Mouse (Mus musculus) layer of hippocampus, adult 18-20 months (tissue): ENCODE results near the gene Tbc1d7. TPM values are rescaled to one million over a fixed set of nuclear protein-coding genes. Genes with fewer than 3 reads are reported as not detected.

ENCODE experiments used
- DNase-seq, 2 experiments: peaks; one replicate each; pipeline ENCODE4 v3.0.0; 2022; ENCODE audit warnings: low spot score in 2 of 2
- long read RNA-seq: library from polyadenylated mRNA; stranded (forward); transcript quantifications from one replicate; pipeline ENCODE4 v2.0.0, GENCODE M21; 2021
- total RNA-seq, 2 experiments: library from RNA; stranded (reverse); gene quantifications; 2 replicates each; pipeline ENCODE4 v1.2.3; 2021

Gene Tbc1d7
- 10 to 100 TPM; 24.4 to 29.3 TPM for total RNA-seq
- long read RNA-seq, transcript Tbc1d7-202 (8 exons, 1,246 nt): major isoform, 12 of 49 reads
- long read RNA-seq, partial matches to known transcripts: 2 of 49 reads
- long read RNA-seq, other reads (novel, unspliced or antisense): 34 of 49 reads

- peak; percentile 96 to 98 for DNase-seq
Observed at GRCm38 (mm10) chr13:43171020-43171710, at the start of gene Tbc1d7. Gene Tbc1d7 (minus strand): TSS chr13:43171501.

GRCm38 (mm10) chr13:43220635-43221034, 49.3 kb upstream of the Tbc1d7 start:
- no peak for DNase-seq

DNA sequence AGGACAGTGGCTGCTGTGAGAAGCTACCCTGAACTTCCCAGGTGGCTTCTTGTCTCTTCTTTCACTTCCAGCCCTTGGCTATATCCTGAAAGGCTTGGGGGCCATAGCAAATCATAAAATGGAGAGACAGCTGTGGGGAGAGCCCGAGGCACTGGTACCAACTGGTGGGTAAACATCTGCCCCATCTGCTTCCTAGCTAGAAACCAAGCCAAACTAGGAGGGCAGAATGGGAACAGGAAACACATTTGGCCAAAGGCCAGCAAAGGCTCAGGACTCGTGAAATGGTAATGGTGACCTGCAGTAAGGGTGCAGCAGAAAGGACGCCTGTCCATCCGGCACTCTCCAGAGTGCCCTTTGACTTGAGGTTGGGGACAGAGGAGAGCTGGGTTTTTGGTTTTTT, 47.5 kb upstream of the Tbc1d7 start:
- no peak for DNase-seq

- no peak for DNase-seq
Observed at GRCm38 (mm10) chr13:43218284-43218683, 47.0 kb upstream of the Tbc1d7 start.

GRCm38 (mm10) chr13:43217686-43218085, 46.4 kb upstream of the Tbc1d7 start:
- DNase-seq: no peak

DNA sequence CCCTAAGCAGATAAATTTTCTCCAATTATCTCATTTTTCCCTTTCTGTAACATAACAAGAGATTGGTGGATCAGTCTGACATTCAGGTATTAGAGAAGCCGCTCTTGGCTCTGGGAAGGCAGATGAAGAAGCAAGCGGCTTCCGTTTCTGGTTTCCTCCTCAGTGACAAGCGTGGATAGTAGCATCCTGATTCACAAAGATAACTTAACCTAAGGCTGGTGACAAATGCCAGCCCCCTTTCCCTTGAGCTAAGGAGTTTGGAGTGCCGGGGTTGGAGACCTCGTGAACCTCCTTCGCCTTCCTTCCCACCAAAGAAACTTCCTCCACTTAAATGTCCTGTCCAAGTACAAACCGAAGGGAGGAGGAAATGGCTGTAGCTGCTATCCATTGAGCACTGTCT, 45.8 kb upstream of the Tbc1d7 start:
- DNase-seq: no peak

GRCm38 (mm10) chr13:43215994-43216706, 44.8 kb upstream of the Tbc1d7 start:
- DNase-seq: no peak

DNA sequence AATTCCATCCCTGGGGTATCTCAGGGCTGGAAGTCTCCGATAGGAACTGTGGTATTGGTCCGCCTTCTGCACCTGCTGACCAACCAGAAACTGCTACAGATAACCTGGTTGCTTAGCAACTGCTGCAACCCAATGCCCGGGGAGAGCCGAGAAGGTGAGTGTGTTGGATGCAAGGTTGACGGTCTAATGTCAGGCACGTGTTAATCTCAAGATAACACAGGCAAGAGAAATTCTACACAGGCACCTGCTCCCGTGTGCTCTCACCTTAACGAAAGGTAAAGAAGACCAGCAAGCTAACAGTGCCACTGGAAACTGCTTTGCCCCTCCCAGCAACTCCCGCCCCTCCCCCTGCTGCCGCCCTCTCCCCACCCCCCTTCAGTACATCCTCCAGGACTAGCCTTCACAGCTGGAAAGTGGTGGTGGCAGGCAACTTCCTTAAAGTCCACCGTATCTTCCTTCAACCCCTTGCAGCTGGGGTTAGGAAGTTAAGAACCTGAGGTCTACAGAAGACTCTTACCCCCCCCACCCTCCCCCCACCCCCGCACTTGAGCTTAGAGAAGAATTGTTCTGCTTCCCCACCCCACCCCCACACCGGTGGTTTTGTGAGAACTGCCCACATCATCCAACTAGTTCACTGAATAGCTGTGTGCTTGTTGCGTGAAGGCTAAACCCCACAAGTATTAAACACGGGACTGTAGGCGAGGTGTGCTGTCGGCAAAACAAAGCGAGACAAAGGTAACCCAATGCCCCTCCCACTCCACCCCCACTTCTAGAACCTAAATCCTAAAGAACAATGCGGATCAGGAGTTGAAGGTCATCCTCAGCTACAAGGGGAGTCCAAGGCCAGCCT, 44.1 kb upstream of the Tbc1d7 start:
- no peak for DNase-seq

DNA sequence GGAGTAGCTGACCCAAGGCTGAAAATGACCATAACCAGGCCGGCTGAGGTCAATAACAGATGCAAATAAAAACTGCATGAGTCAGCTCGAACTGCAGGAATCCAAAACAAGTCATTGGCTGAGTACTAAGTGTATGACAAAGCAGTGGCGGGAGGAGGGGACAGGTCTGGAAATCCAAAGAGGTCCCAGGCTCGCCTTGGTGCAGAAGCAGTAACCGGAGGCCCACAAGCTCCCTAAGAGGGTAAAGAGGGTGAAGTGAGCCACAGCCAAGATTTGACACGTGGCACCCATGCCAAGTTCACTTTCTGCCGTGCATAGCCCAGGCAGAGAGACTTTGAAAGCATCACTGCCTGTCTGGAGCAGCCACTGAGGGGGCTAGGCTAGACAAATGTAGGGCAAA, 41.0 kb upstream of the Tbc1d7 start:
- DNase-seq: no peak

- no peak for DNase-seq
Observed at GRCm38 (mm10) chr13:43210956-43211355, 39.7 kb upstream of the Tbc1d7 start.

GRCm38 (mm10) chr13:43209560-43209959, 38.3 kb upstream of the Tbc1d7 start:
- DNase-seq: no peak

DNA sequence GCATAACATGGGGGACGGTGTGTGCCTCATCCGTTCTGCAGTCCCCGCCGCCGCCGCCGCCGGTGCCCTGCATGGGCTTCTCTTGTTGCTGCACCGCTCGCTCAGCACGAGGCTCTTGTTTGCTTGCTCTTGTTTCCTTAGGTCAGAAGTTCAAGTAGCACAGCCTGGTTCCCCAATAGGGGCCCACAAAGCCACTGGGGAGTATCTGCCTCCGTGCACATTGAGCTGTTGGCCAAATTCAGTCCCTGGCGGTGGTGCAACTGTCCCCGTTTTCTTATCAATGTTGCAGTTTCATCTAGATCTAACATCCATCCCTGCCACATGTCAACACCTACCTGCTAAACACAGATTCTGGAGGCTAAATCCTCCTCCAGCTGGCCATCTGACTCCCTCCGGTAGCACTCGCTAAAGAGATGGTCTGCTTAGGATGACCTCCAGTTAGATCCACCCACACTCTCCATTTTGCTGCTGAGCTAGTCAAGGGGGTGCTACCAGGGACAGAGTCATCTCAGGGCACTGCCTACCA, 37.7 kb upstream of the Tbc1d7 start:
- no peak for DNase-seq

DNA sequence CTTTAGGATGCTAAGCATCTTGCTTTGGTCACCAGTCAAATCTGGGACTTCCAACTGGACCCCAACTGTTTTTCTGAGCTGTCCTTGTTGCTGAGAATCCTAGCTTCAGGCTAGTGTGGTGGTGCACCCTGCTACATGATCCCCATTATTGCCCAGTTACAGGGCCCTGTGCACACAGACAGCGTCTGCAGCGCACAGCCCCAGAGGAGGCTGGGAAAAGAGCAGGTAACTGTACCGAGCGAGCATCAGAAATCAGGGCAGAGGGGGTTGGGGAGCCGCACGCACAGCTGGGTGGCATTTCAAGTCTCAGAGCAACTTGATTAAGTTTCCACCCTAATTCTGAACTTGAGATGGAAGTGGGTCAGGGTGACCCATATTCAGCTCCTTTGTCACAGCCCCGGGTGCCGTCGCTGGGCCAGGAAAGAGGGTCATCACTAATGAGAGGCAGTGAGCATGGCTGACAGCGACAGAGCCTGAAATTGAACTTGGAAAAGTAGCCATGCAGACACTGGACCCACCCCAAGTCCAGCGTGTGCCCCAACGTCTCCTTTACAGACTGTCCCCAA, 34.9 kb upstream of the Tbc1d7 start:
- no peak for DNase-seq

GRCm38 (mm10) chr13:43203641-43204040, 32.3 kb upstream of the Tbc1d7 start:
- DNase-seq: no peak

- DNase-seq: no peak
Observed at GRCm38 (mm10) chr13:43203234-43203633, 31.9 kb upstream of the Tbc1d7 start.

DNA sequence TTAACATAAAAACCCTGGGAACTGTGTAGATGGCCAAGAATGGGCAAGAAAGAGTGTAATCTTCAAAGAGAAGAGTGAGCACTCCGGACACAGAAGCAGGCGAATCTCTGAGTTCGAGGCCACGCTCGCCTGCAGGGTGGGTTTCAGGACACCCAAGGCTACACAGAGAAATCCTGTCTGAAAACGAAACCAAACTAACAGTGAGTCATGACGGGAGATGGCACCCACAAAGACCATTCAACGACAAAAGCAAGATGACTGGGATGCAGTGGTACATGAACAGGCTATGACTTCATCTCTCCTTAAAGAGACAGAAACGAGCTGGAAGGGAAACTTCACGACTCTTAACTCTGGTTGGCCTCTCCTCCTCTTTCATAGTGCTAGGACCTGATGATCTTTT, 31.1 kb upstream of the Tbc1d7 start:
- no peak for DNase-seq

DNA sequence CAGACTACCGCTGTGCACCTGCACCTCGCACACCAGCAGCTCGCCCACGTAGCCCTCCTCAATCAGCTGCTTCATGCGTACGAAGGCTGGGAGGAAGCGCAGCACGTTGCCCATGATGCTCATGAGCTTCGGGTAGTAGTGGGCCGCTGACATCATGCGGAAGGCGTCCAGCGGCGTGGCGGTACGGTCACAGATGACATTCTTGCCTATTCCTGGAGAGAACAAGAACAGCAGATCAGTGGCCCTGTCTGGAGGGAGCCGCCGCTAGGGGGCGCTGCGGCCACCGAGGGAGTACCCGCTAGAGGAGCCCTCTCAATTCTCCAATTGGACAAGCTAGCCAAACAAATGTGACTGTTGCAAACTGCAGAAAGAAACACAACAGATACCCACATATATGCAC, 29.7 kb upstream of the Tbc1d7 start:
- peak in 1 of 2 experiments; percentile 67 for DNase-seq

- no peak for DNase-seq
Observed at GRCm38 (mm10) chr13:43200473-43200872, 29.2 kb upstream of the Tbc1d7 start.

GRCm38 (mm10) chr13:43199749-43200148, 28.4 kb upstream of the Tbc1d7 start:
- peak in 1 of 2 experiments; percentile 69 for DNase-seq

- no peak for DNase-seq
Observed at GRCm38 (mm10) chr13:43199282-43199681, 28.0 kb upstream of the Tbc1d7 start.

DNA sequence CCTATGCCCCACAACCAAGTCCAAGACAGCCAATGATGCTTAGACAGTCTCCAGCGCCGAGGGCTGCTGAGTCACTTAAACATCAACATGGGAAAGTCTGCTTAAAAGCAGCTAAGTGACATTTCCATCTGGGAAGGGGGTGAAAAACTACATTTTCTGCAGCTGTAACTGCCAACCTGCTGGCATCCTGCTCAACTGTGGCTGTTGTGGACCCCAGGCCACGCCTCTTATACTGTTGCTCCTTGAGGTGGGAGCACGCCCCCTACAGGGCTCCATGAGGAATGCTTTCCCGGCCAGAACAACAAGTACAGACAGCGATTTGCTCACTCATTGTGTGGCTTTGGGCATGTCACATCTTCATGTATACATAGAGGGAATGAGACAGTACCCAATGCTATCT, 25.9 kb upstream of the Tbc1d7 start:
- DNase-seq: no peak
